Mouse (Mus musculus): ENCODE data around the gene Snrk.
A peak's percentile ranks its signal among the peaks of the same experiment; 100 is the strongest.

Snrk gene

GRCm38 (mm10) chr9:122109553-122110225 is 7.4 kb upstream of the Snrk start:
- DNase-seq = no peak

GRCm38 (mm10) chr9:122110508-122110907 is 6.6 kb upstream of the Snrk start:
- DNase-seq = no peak

- DNase-seq = no peak
These were observed 6.1 kb upstream of the Snrk start for GRCm38 (mm10) chr9:122110921-122111320.

GRCm38 (mm10) chr9:122115552-122115951 is 1.5 kb upstream of the Snrk start:
- DNase-seq = no peak

- DNase-seq = no peak
These were observed 707 bp upstream of the Snrk start for GRCm38 (mm10) chr9:122116359-122116758.

GRCm38 (mm10) chr9:122117692-122118529 is 845 bp downstream of the Snrk start:
- peak; percentile 50 for DNase-seq

- DNase-seq = no peak
These were observed 3.0 kb downstream of the Snrk start for GRCm38 (mm10) chr9:122120089-122120488.

- DNase-seq = no peak
These were observed 5.0 kb downstream of the Snrk start for GRCm38 (mm10) chr9:122122113-122122512.

GRCm38 (mm10) chr9:122123181-122123580 is 6.1 kb downstream of the Snrk start:
- DNase-seq = no peak

- DNase-seq = no peak
These were observed 8.7 kb downstream of the Snrk start for GRCm38 (mm10) chr9:122125723-122126290.

- DNase-seq = no peak
These were observed 9.7 kb downstream of the Snrk start for GRCm38 (mm10) chr9:122126790-122127189.

GRCm38 (mm10) chr9:122127271-122127785 is 10.3 kb downstream of the Snrk start:
- no peak for DNase-seq

- no peak for DNase-seq
These were observed 11.6 kb downstream of the Snrk start for GRCm38 (mm10) chr9:122128686-122129085.

GRCm38 (mm10) chr9:122130666-122131065 is 13.6 kb downstream of the Snrk start:
- DNase-seq = no peak

GRCm38 (mm10) chr9:122132145-122132544 is 15.1 kb downstream of the Snrk start:
- DNase-seq = no peak

- no peak for DNase-seq
These were observed 18.2 kb downstream of the Snrk start for GRCm38 (mm10) chr9:122135095-122135884.

GRCm38 (mm10) chr9:122135885-122136170 is 18.8 kb downstream of the Snrk start:
- DNase-seq = no peak

GRCm38 (mm10) chr9:122137960-122138359 is 20.9 kb downstream of the Snrk start:
- no peak for DNase-seq

GRCm38 (mm10) chr9:122138371-122139029 is 21.4 kb downstream of the Snrk start:
- no peak for DNase-seq

- no peak for DNase-seq
These were observed 22.2 kb downstream of the Snrk start for GRCm38 (mm10) chr9:122139236-122139635.

- no peak for DNase-seq
These were observed 26.2 kb downstream of the Snrk start for GRCm38 (mm10) chr9:122143219-122143618.

GRCm38 (mm10) chr9:122144776-122145175 is 27.7 kb downstream of the Snrk start:
- DNase-seq = no peak

- no peak for DNase-seq
These were observed 28.6 kb downstream of the Snrk start for GRCm38 (mm10) chr9:122145677-122146076.

All from right cerebral cortex, postnatal 25 days (tissue).